Mouse (Mus musculus) forebrain, embryonic 11.5 days (tissue): ENCODE measurements at regions not wholly inside any gene's neighbourhood (a gene's known extent, or its start where the extent isn't known, plus 50 kb on each side); places are given as distances from the start of the nearest gene placed in this dataset.

Source experiments
- ATAC-seq: fragments of 200-750 bp; cut with Nextera tagmentation; replicated peaks from 2 replicates; pipeline ENCODE4 v1.8.0; 2017; ENCODE audit warnings: moderate TSS enrichment; ENCODE audit not compliant: low FRiP score
- DNase-seq: peaks from one replicate; pipeline ENCODE4 v3.0.0-alpha.2; 2017; ENCODE audit warnings: low spot score
- H3K27ac ChIP-seq: fragments of 300-500 bp; sonication (generic); 2 replicates; pipeline ENCODE4 v1.5.1; 2014; ENCODE audit warnings: low read depth, low read length
- H3K27me3 ChIP-seq: fragments of 300-500 bp; sonication (generic); 2 replicates; pipeline ENCODE4 v1.6.1; 2014; ENCODE audit warnings: mild to moderate bottlenecking, low read length, mixed read lengths; ENCODE audit not compliant: control insufficient read depth, insufficient read depth
- H3K36me3 ChIP-seq: fragments of 300-500 bp; sonication (generic); 2 replicates; pipeline ENCODE4 v1.6.1; 2014; ENCODE audit warnings: mild to moderate bottlenecking, low read length, moderate library complexity, mixed read lengths; ENCODE audit not compliant: control insufficient read depth, insufficient read depth
- H3K4me1 ChIP-seq: fragments of 300-500 bp; sonication (generic); replicated peaks from 2 replicates; pipeline ENCODE4 v1.6.1; 2014; ENCODE audit warnings: low read length, mixed read lengths; ENCODE audit not compliant: control insufficient read depth, insufficient read depth
- H3K4me2 ChIP-seq: fragments of 300-500 bp; sonication (generic); 2 replicates; pipeline ENCODE4 v1.6.1; 2014; ENCODE audit warnings: low read depth, mild to moderate bottlenecking, low read length, moderate library complexity, mixed read lengths; ENCODE audit not compliant: severe bottlenecking
- H3K4me3 ChIP-seq: fragments of 300-500 bp; sonication (generic); 2 replicates; pipeline ENCODE4 v1.5.1; 2014; ENCODE audit warnings: low read depth, low read length
- H3K9ac ChIP-seq: fragments of 300-500 bp; sonication (generic); 2 replicates; pipeline ENCODE4 v1.6.1; 2014; ENCODE audit warnings: low read length
- H3K9me3 ChIP-seq: fragments of 300-500 bp; sonication (generic); 2 replicates; pipeline ENCODE4 v1.6.1; 2016; ENCODE audit warnings: low read length, mixed read lengths; ENCODE audit not compliant: control insufficient read depth
- WGBS: fragments of 180-500 bp; shearing (Covaris S2); extraction: QIAGEN DNeasy Blood & Tissue Kit; methylation state at CpG from one replicate; pipeline ENCODE4 v1.1.7; 2014; 5-methylcytosine and 5-hydroxymethylcytosine counted together

DNA sequence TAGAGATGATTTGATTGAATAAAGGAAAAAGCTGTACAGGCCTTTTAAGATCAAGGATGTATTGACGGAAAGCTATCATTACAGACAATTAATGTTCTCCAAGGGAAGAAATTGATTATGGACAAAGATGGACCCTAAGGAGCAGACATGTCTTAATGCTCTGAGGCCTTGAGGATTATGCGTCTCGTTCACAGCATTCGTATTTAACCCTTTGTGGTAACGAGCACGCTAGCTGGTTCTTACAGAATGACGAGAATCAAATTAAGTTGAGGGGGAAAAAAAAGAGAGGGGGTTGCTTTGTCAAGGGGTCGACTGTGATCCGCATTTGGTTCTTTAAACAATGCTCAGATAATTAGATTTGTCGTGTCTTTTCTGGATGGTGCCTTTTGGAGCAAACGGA is 233.3 kb upstream of the Dnajc19 start:
- Histone ChIP-seq H3K4me1 (peaks cover 7% of the 10 kb centered on the region), H3K9ac (no peak overlapping the region), H3K27me3 (no peaks in the 10 kb centered on the region), H3K36me3 (no peaks in the 10 kb centered on the region), H3K4me3 (no peak overlapping the region), H3K4me2 (no peak overlapping the region; the same call in 1 of the 2 replicates), H3K27ac (no peak overlapping the region), H3K9me3 (no peaks in the 10 kb centered on the region)
- ATAC-seq (no peak), DNase-seq (no peak)
- WGBS: 16% methylated on average over 11 of the region's 11 CpGs

DNA sequence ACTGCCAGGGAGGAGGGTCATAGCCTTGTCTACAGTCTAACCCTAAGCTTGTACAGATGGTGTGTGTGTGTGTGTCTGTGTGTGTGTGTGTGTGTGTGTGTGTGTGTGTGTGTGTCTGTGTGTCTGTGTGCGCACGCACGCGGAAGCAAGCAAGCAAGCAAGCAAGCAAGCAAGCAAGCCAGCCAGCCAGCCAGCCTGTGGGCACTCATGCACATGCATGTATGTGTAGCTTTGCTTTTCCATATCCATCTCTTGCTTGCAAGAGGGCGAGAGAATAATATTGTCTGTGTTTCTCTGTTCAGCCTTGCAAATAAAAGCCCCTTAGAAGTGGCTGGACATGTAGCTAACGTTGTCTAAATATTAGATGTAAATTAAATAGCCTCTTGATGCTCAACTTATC is 230.8 kb upstream of the Dnajc19 start:
- Histone ChIP-seq H3K4me1 (peaks cover 7% of the 10 kb centered on the region), H3K4me2 (no peak overlapping the region), H3K36me3 (no peaks in the 10 kb centered on the region), H3K9ac (no peak overlapping the region), H3K27me3 (no peaks in the 10 kb centered on the region), H3K4me3 (no peak overlapping the region), H3K27ac (no peak overlapping the region), H3K9me3 (no peaks in the 10 kb centered on the region)
- DNase-seq (no peak), ATAC-seq (no peak)
- 84% methylated on average over 6 of the region's 6 CpGs for WGBS

DNA sequence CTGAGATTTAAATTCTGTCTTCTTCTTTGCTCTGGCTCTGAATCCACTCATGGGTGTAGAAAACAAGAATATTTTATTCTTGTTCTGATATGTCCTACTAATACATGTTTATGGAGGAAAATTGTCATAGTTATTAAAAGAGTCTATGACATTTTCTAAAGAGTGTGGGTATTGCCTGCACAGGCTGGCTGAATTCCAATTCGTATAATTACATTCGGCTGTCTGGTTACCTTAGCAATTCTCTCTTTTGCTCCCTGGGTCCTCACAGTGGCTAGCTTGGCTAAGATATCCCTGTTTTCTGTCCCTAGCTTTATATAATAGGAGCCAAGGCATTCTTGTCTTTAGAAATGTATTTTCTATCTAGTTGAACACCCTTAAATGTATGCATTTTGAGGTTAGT is 218.5 kb upstream of the Dnajc19 start:
- 87% methylated on average over 2 of the region's 2 CpGs for WGBS

DNA sequence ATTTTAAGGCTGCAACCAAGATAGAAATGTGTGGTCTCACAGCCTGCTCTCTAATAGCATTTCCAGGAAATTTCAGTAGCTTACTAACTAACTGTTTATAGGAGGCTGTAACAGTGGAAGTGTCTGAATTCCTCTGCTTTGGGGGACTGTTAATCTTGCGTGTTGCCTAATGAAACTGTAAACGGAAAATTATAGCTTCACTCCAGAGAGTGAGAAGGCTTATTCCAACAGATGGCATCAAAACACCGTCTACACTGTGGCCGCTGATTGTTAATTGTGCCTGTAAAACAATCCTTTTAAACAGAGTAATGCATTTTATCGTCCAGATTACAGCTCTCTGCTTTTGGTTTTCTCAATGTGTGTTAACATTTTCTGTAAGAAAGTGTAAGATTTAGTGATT is 206.7 kb upstream of the Dnajc19 start:
- DNase-seq (no peak), ATAC-seq (no peak)
- WGBS: 82% methylated on average over 5 of the region's 5 CpGs
- Histone ChIP-seq H3K4me3 (no peak overlapping the region), H3K4me2 (no peak overlapping the region), H3K4me1 (no peaks in the 10 kb centered on the region), H3K9ac (no peak overlapping the region), H3K27ac (no peak overlapping the region), H3K9me3 (no peaks in the 10 kb centered on the region), H3K36me3 (no peaks in the 10 kb centered on the region), H3K27me3 (no peaks in the 10 kb centered on the region)

More for the DNA sequence above, 218.5 kb upstream of the Dnajc19 start:
- Histone ChIP-seq H3K4me2 (no peak overlapping the region), H3K4me3 (no peak overlapping the region), H3K9me3 (no peaks in the 10 kb centered on the region), H3K27ac (no peak overlapping the region), H3K36me3 (no peaks in the 10 kb centered on the region), H3K4me1 (no peaks in the 10 kb centered on the region), H3K9ac (no peak overlapping the region), H3K27me3 (no peaks in the 10 kb centered on the region)
- ATAC-seq (no peak), DNase-seq (no peak)

DNA sequence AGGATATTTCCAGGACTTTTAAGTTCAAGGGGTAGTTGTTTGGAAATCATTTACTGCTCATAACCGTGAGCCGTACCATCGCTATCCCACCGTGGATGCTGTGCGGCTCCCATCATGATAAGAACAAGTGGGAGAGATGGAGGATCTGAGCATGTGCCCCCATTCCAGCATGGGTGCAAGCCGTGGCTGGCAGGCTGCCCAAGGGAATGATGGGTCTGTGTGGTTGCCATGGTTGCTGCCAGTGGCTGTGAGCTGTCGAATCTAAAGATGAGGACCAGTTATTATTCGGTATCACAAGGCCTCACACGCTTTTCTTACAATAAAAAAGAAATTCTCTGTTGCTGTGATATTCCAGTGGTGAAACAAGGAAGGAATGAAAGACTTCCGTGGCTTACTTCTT is 189.0 kb upstream of the Dnajc19 start:
- Histone ChIP-seq H3K27ac (no peak overlapping the region), H3K4me2 (no peak overlapping the region), H3K27me3 (no peaks in the 10 kb centered on the region), H3K9me3 (no peaks in the 10 kb centered on the region), H3K9ac (no peak overlapping the region), H3K4me3 (no peak overlapping the region), H3K36me3 (no peaks in the 10 kb centered on the region), H3K4me1 (no peaks in the 10 kb centered on the region)
- ATAC-seq (no peak), DNase-seq (no peak)
- WGBS: 93% methylated on average over 10 of the region's 10 CpGs

DNA sequence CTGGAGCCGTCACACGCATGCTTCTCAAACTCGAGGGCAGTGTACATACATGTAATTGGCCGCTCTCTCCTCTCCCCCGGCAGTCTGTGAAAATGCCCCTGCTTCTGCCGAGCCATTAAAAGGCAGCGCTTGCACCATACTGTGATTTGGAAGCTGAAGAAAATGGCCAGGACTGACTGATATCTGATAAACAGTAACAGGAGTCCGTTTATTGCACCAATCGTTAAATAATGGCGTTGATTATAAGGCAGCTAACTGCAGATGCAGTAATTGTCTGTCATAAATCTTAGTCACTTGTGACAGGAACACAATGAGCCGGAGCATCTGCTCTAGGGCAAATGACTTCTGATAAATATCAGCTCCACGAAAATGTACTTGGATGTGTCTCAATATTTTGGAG is 185.3 kb upstream of the Dnajc19 start:
- H3K27ac ChIP-seq: no peak overlapping the region
- H3K27me3 ChIP-seq: no peaks in the 10 kb centered on the region
- H3K36me3 ChIP-seq: no peaks in the 10 kb centered on the region
- DNase-seq (no peak), ATAC-seq (no peak)
- H3K9ac ChIP-seq: no peak overlapping the region
- H3K4me3 ChIP-seq: no peak overlapping the region
- WGBS: 79% methylated on average over 12 of the region's 12 CpGs
- no peak overlapping the region for H3K4me2 ChIP-seq
- no peaks in the 10 kb centered on the region for H3K9me3 ChIP-seq
- H3K4me1 ChIP-seq: no peaks in the 10 kb centered on the region

DNA sequence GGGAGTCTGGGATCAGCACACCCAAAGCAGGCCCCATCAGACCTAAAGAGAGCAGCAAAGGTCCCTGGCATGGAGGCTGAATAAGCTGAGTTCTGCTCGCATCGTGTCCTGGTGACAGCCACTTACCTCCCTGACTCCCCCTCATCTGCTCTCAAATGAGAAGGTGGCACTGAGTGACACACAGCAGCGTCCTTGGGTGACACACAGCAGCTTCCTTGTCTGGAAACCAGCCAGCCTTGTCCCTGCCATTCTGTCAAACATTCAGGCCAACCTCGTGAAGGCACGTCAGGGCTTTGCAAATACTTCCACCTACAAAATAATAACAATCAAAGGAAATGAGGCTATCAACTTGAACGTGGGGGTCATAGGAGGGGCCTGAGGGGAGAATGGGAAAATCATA is 183.7 kb upstream of the Dnajc19 start:
- H3K4me3 ChIP-seq: no peak overlapping the region
- no peak overlapping the region for H3K27ac ChIP-seq
- WGBS: 82% methylated on average over 6 of the region's 6 CpGs
- no peak for ATAC-seq
- no peaks in the 10 kb centered on the region for H3K9me3 ChIP-seq
- no peaks in the 10 kb centered on the region for H3K4me1 ChIP-seq
- no peak overlapping the region for H3K9ac ChIP-seq
- no peak for DNase-seq
- H3K27me3 ChIP-seq: no peaks in the 10 kb centered on the region
- no peaks in the 10 kb centered on the region for H3K36me3 ChIP-seq
- H3K4me2 ChIP-seq: no peak overlapping the region

DNA sequence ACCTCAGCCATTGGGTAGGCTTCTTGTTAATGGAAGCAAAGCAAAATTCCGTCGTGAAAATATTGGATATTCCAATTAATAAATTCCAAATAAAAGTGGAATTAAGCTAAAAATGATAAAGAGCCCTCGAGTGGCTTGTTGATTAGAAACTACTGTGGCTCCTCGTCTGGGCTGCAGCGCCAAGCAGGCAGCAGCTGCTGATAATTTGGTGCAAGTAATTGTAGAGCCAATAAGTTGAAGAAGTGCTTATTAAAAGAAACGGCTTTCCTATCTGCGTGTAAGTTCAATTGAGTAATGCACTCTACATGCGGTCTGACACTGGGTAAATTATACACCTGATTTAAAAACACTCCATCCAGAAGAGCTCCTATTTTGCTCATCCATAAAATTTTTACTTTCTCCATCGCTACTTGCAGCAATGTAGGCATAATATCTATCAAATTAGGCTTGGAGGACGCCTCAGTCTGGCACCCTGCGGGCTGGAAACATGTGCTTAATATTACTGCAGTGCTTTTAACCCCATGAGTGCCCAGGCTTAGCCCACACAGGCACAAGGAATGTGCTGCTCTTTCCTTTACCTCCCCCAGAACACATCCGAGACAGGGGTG is 171.7 kb upstream of the Dnajc19 start:
- Histone ChIP-seq H3K27me3 (no peaks in the 10 kb centered on the region), H3K27ac (no peak overlapping the region), H3K9ac (no peak overlapping the region), H3K9me3 (no peaks in the 10 kb centered on the region), H3K4me3 (no peak overlapping the region), H3K4me2 (no peak overlapping the region), H3K4me1 (no peaks in the 10 kb centered on the region), H3K36me3 (no peaks in the 10 kb centered on the region)
- no peak for ATAC-seq
- 63% methylated on average over 12 of the region's 12 CpGs for WGBS
- no peak for DNase-seq

DNA sequence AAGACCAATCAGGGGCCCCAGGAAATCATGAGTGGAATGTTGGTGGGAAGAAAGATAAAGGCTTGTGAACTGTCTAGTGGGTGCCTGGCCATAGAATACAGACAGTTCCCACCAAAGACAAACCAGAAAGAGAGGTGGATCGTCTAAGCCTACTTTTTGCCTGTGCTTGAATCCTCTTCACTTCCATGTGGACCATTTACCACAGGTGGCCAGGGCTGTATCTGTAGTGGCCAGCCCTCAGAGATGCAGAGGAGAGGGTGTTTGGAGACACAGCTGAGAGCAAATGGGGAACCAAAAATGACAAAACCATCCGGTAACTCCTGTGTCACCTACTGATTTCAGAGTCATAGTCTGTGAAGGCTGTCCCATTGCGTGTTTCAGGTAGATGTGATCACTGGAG is 161.0 kb upstream of the Dnajc19 start:
- Histone ChIP-seq H3K36me3 (no peaks in the 10 kb centered on the region), H3K4me2 (no peak overlapping the region), H3K4me1 (no peaks in the 10 kb centered on the region), H3K4me3 (no peak overlapping the region), H3K9ac (no peak overlapping the region), H3K9me3 (no peaks in the 10 kb centered on the region), H3K27me3 (no peaks in the 10 kb centered on the region), H3K27ac (no peak overlapping the region)
- WGBS: 93% methylated on average over 3 of the region's 3 CpGs
- DNase-seq: no peak
- ATAC-seq: no peak
